Mouse (Mus musculus) heart, embryonic 11.5 days (tissue): ENCODE data around the gene Usp6nl. TPM values are rescaled to one million over a fixed set of nuclear protein-coding genes. Genes with fewer than 3 reads are reported as not detected.
A peak's percentile ranks its signal among the peaks of the same experiment; 100 is the strongest.

Source experiments
- ATAC-seq: fragments of 200-750 bp; cut with Nextera tagmentation; replicated peaks from 2 replicates; pipeline ENCODE4 v1.8.0; 2017; ENCODE audit warnings: moderate library complexity; ENCODE audit not compliant: insufficient number of reproducible peaks, low FRiP score, low TSS enrichment
- H3K27ac ChIP-seq: fragments of 300-500 bp; sonication (generic); 2 replicates; pipeline ENCODE4 v1.5.1; 2014; ENCODE audit warnings: mild to moderate bottlenecking, low read depth, low read length
- H3K27me3 ChIP-seq: fragments of 300-500 bp; sonication (generic); 2 replicates; pipeline ENCODE4 v1.6.1; 2014; ENCODE audit warnings: mild to moderate bottlenecking, low read length, mixed read lengths; ENCODE audit not compliant: control insufficient read depth, insufficient read depth
- H3K36me3 ChIP-seq: fragments of 300-500 bp; sonication (generic); 2 replicates; pipeline ENCODE4 v1.6.1; 2014; ENCODE audit warnings: mild to moderate bottlenecking, low read length, moderate library complexity, mixed read lengths; ENCODE audit not compliant: control insufficient read depth, insufficient read depth
- H3K4me1 ChIP-seq: fragments of 300-500 bp; sonication (generic); 2 replicates; pipeline ENCODE4 v1.6.1; 2014; ENCODE audit warnings: low read length; ENCODE audit not compliant: control insufficient read depth, insufficient read depth
- H3K4me2 ChIP-seq: fragments of 300-500 bp; sonication (generic); 2 replicates; pipeline ENCODE4 v1.6.1; 2014; ENCODE audit warnings: mild to moderate bottlenecking, moderate library complexity
- H3K4me3 ChIP-seq: fragments of 300-500 bp; sonication (generic); 2 replicates; pipeline ENCODE4 v1.5.1; 2014; ENCODE audit warnings: low read depth, low read length
- H3K9ac ChIP-seq: fragments of 300-500 bp; sonication (generic); 2 replicates; pipeline ENCODE4 v1.6.1; 2014; ENCODE audit warnings: mild to moderate bottlenecking, low read depth, low read length, moderate library complexity
- H3K9me3 ChIP-seq: fragments of 300-500 bp; sonication (generic); replicated peaks from 2 replicates; pipeline ENCODE4 v1.6.1; 2016; ENCODE audit warnings: low read length; ENCODE audit not compliant: control insufficient read depth
- WGBS: fragments of 180-500 bp; shearing (Covaris S2); extraction: QIAGEN DNeasy Blood & Tissue Kit; methylation state at CpG from one replicate; pipeline ENCODE4 v1.1.7; 2014; ENCODE audit not compliant: insufficient replicate concordance; 5-methylcytosine and 5-hydroxymethylcytosine counted together
- polyA plus RNA-seq: library from polyadenylated mRNA; unstranded; fragments of >200 nt; fragmentation: Nextera tagmentation; extraction: Ambion mirVana; gene quantifications from 2 replicates; pipeline ENCODE4 v1.2.1, GENCODE M21; 2014

Gene Usp6nl
- polyA plus RNA-seq, 1 experiment from 2014 or later: 8.1 TPM

GRCm38 (mm10) chr2:6482411-6482810 lies 159.9 kb downstream of the Usp6nl start:
- 44% methylated on average over 3 of the region's 3 CpGs for WGBS
- Histone ChIP-seq H3K9me3 (no peaks in the 10 kb centered on the region), H3K4me2 (no peak overlapping the region), H3K27me3 (no peaks in the 10 kb centered on the region), H3K27ac (0 out of 2 replicates have a peak overlapping the region, but pooled peaks have one; percentile 82), H3K9ac (no peak overlapping the region), H3K36me3 (no peaks in the 10 kb centered on the region), H3K4me1 (peaks cover 31% of the 10 kb centered on the region), H3K4me3 (no peak overlapping the region)
- ATAC-seq: no peak

GRCm38 (mm10) chr2:6483081-6483992 lies 160.9 kb downstream of the Usp6nl start:
- Histone ChIP-seq H3K9me3 (no peaks in the 10 kb centered on the region), H3K27me3 (no peaks in the 10 kb centered on the region), H3K27ac (peak overlapping the region; percentile 82), H3K9ac (no peak overlapping the region), H3K4me1 (peaks cover 22% of the 10 kb centered on the region), H3K36me3 (no peaks in the 10 kb centered on the region), H3K4me2 (no peak overlapping the region), H3K4me3 (no peak overlapping the region)
- peak; percentile 74 for ATAC-seq
- WGBS: 36% methylated on average over 8 of the region's 8 CpGs

GRCm38 (mm10) chr2:6484179-6484578 lies 161.7 kb downstream of the Usp6nl start:
- no peak overlapping the region for H3K9ac ChIP-seq
- H3K9me3 ChIP-seq: no peaks in the 10 kb centered on the region
- no peaks in the 10 kb centered on the region for H3K27me3 ChIP-seq
- no peaks in the 10 kb centered on the region for H3K36me3 ChIP-seq
- no peak overlapping the region for H3K4me2 ChIP-seq
- 0 out of 2 replicates have a peak overlapping the region, but pooled peaks have one; percentile 82 for H3K27ac ChIP-seq
- H3K4me1 ChIP-seq: peaks cover 17% of the 10 kb centered on the region
- 76% methylated on average over 3 of the region's 3 CpGs for WGBS
- ATAC-seq: no peak
- no peak overlapping the region for H3K4me3 ChIP-seq

GRCm38 (mm10) chr2:6487566-6488488 lies 165.4 kb downstream of the Usp6nl start:
- H3K4me3 ChIP-seq: no peak overlapping the region
- H3K4me2 ChIP-seq: no peak overlapping the region
- ATAC-seq: no peak
- 77% methylated on average over 10 of the region's 10 CpGs for WGBS
- 0 out of 2 replicates have a peak, but pooled peaks cover 3% of the 10 kb centered on the region for H3K9me3 ChIP-seq
- peaks cover 11% of the 10 kb centered on the region for H3K4me1 ChIP-seq
- H3K9ac ChIP-seq: no peak overlapping the region
- H3K36me3 ChIP-seq: no peaks in the 10 kb centered on the region
- H3K27me3 ChIP-seq: no peaks in the 10 kb centered on the region
- no peak overlapping the region for H3K27ac ChIP-seq

- WGBS: 80% methylated on average over 14 of the region's 14 CpGs
- no peak overlapping the region for H3K9ac ChIP-seq
- H3K9me3 ChIP-seq: 0 out of 2 replicates have a peak, but pooled peaks cover 3% of the 10 kb centered on the region
- no peaks in the 10 kb centered on the region for H3K27me3 ChIP-seq
- no peak for ATAC-seq
- peaks cover 6% of the 10 kb centered on the region for H3K4me1 ChIP-seq
- H3K36me3 ChIP-seq: no peaks in the 10 kb centered on the region
- no peak overlapping the region for H3K4me2 ChIP-seq
- H3K4me3 ChIP-seq: no peak overlapping the region
- H3K27ac ChIP-seq: no peak overlapping the region
These were observed 166.1 kb downstream of the Usp6nl start for GRCm38 (mm10) chr2:6488489-6489056.

- ATAC-seq: no peak
- Histone ChIP-seq H3K36me3 (no peaks in the 10 kb centered on the region), H3K4me1 (no peaks in the 10 kb centered on the region), H3K4me2 (no peak overlapping the region), H3K9ac (no peak overlapping the region), H3K27ac (no peak overlapping the region), H3K4me3 (no peak overlapping the region), H3K9me3 (0 out of 2 replicates have a peak, but pooled peaks cover 3% of the 10 kb centered on the region), H3K27me3 (no peaks in the 10 kb centered on the region)
- 84% methylated on average over 6 of the region's 6 CpGs for WGBS
These were observed 167.6 kb downstream of the Usp6nl start for GRCm38 (mm10) chr2:6490076-6490475.

- no peak for ATAC-seq
- H3K4me1 ChIP-seq: no peaks in the 10 kb centered on the region
- 70% methylated on average over 4 of the region's 4 CpGs for WGBS
- no peak overlapping the region for H3K4me2 ChIP-seq
- H3K27me3 ChIP-seq: no peaks in the 10 kb centered on the region
- H3K9ac ChIP-seq: no peak overlapping the region
- no peaks in the 10 kb centered on the region for H3K36me3 ChIP-seq
- no peak overlapping the region for H3K4me3 ChIP-seq
- H3K27ac ChIP-seq: no peak overlapping the region
- H3K9me3 ChIP-seq: 0 out of 2 replicates have a peak, but pooled peaks cover 3% of the 10 kb centered on the region
These were observed 168.4 kb downstream of the Usp6nl start for GRCm38 (mm10) chr2:6490870-6491269.

GRCm38 (mm10) chr2:6493886-6494285 lies 171.4 kb downstream of the Usp6nl start:
- ATAC-seq: no peak
- Histone ChIP-seq H3K27ac (no peak overlapping the region), H3K4me3 (no peak overlapping the region), H3K4me1 (no peaks in the 10 kb centered on the region), H3K9ac (no peak overlapping the region), H3K27me3 (no peaks in the 10 kb centered on the region), H3K36me3 (no peaks in the 10 kb centered on the region), H3K9me3 (0 out of 2 replicates have a peak, but pooled peaks cover 3% of the 10 kb centered on the region), H3K4me2 (no peak overlapping the region)
- 70% methylated on average over 5 of the region's 5 CpGs for WGBS
